Mouse (Mus musculus) myocyte (in vitro differentiated cells): ENCODE measurements around the gene Astn1. TPM values are rescaled to one million over a fixed set of nuclear protein-coding genes. Genes with fewer than 3 reads are reported as not detected.

Experiments used
- H3K27me3 ChIP-seq: one replicate; pipeline ENCODE4 v1.6.1; 2011; ENCODE audit not compliant: control insufficient read depth, insufficient read depth, insufficient read length
- H3K36me3 ChIP-seq: one replicate; pipeline ENCODE4 v1.6.1; 2011; ENCODE audit not compliant: control insufficient read depth, insufficient read depth
- H3K4me2 ChIP-seq: one replicate; pipeline ENCODE4 v1.6.1; 2011; ENCODE audit warnings: low read depth, control low read depth
- H3K4me3 ChIP-seq: one replicate; pipeline ENCODE4 v1.5.1; 2011; ENCODE audit warnings: mild to moderate bottlenecking, control low read depth, moderate library complexity
- H3K79me2 ChIP-seq: one replicate; pipeline ENCODE4 v1.6.1; 2011; ENCODE audit not compliant: control insufficient read depth, insufficient read depth
- H3ac ChIP-seq: one replicate; pipeline ENCODE4 v1.6.1; 2011; ENCODE audit not compliant: control insufficient read depth, insufficient read length
- CEBPB ChIP-seq: IDR thresholded peaks from 2 replicates; pipeline ENCODE4 v1.6.1; 2011; ENCODE audit warnings: mild to moderate bottlenecking, moderate library complexity; ENCODE audit not compliant: poor library complexity, insufficient read depth, severe bottlenecking
- E2F4 ChIP-seq: IDR thresholded peaks from one replicate; pipeline ENCODE4 v1.6.1; 2011; ENCODE audit warnings: mild to moderate bottlenecking, control low read depth, moderate library complexity; ENCODE audit not compliant: insufficient read depth
- MAX ChIP-seq: IDR thresholded peaks from one replicate; pipeline ENCODE4 v1.6.1; 2011; ENCODE audit warnings: low read depth, mild to moderate bottlenecking, control low read depth
- MYOD1 ChIP-seq, 3 experiments: IDR thresholded peaks; one replicate each; pipeline ENCODE4 v1.6.1; 2011; ENCODE audit warnings: control low read depth in 2 of 3, low read depth in 2 of 3, mild to moderate bottlenecking in 2 of 3, moderate library complexity in 1 of 3; ENCODE audit not compliant: insufficient read length in 2 of 3, control insufficient read depth in 1 of 3
- MYOG ChIP-seq, 3 experiments: IDR thresholded peaks; one replicate each; pipeline ENCODE4 v1.6.1; 2011; ENCODE audit warnings: control low read depth in 2 of 3, low read depth in 2 of 3, mild to moderate bottlenecking in 2 of 3; ENCODE audit not compliant: insufficient read length in 2 of 3, control insufficient read depth in 1 of 3, insufficient read depth in 1 of 3
- POLR2A ChIP-seq: IDR thresholded peaks from one replicate; pipeline ENCODE4 v1.6.1; 2011; ENCODE audit warnings: low read depth, mild to moderate bottlenecking, control low read depth, moderate library complexity; ENCODE audit not compliant: insufficient read length
- POLR2AphosphoS2 ChIP-seq: IDR thresholded peaks from one replicate; pipeline ENCODE4 v1.6.1; 2011; ENCODE audit warnings: low read depth, control low read depth; ENCODE audit not compliant: insufficient read length
- REST ChIP-seq: IDR thresholded peaks from one replicate; pipeline ENCODE4 v1.6.1; 2011; ENCODE audit warnings: mild to moderate bottlenecking, control low read depth, moderate library complexity; ENCODE audit not compliant: insufficient read depth, insufficient read length
- SRF ChIP-seq: IDR thresholded peaks from one replicate; pipeline ENCODE4 v1.6.1; 2011; ENCODE audit warnings: low read depth; ENCODE audit not compliant: control insufficient read depth, insufficient read length
- TCF12 ChIP-seq: IDR thresholded peaks from one replicate; pipeline ENCODE4 v1.6.1; 2011; ENCODE audit warnings: mild to moderate bottlenecking, control low read depth; ENCODE audit not compliant: poor library complexity, insufficient read depth, severe bottlenecking
- TCF3 ChIP-seq: IDR thresholded peaks from one replicate; pipeline ENCODE4 v1.6.1; 2011; ENCODE audit warnings: low read depth, control low read depth; ENCODE audit not compliant: insufficient read length
- USF1 ChIP-seq: IDR thresholded peaks from one replicate; pipeline ENCODE4 v1.6.1; 2011; ENCODE audit warnings: low read depth, mild to moderate bottlenecking, control low read depth, moderate library complexity
- polyA plus RNA-seq: library from polyadenylated mRNA; unstranded; fragments of >200 nt; fragmentation: generic; extraction: Trizol; gene quantifications from one replicate; pipeline ENCODE4 v1.2.1, GENCODE M21; 2012; ENCODE audit warnings: missing spikeins

The Astn1 gene
- polyA plus RNA-seq, 1 experiment, result not detected

- Histone ChIP-seq H3ac (no peak overlapping the region), H3K36me3 (no peaks in the 10 kb centered on the region), H3K27me3 (no peaks in the 10 kb centered on the region), H3K4me3 (no peak overlapping the region), H3K4me2 (no peak overlapping the region), H3K79me2 (no peaks in the 10 kb centered on the region)
- TF ChIP-seq CEBPB (no peak), POLR2A (no peak), E2F4 (no peak), REST (no peak), TCF12 (no peak), USF1 (no peak), MYOG (IDR thresholded peaks at IDR 0.05; ENCODE audit: control insufficient read depth in 1 of 3, insufficient read depth in 1 of 3, insufficient read length in 2 of 3, low read depth in 2 of 3) (no peak), TCF3 (no peak), MYOD1 (IDR thresholded peaks at IDR 0.05; ENCODE audit: control insufficient read depth in 1 of 3, insufficient read length in 2 of 3, low read depth in 2 of 3) (no peak), MAX (no peak), POLR2AphosphoS2 (no peak), SRF (no peak)
Observed at GRCm38 (mm10) chr1:158573168-158573567, 211.1 kb downstream of the Astn1 start.

GRCm38 (mm10) chr1:158573597-158573996 is 211.5 kb downstream of the Astn1 start:
- no peak overlapping the region for H3ac ChIP-seq
- no peak overlapping the region for H3K4me2 ChIP-seq
- no peaks in the 10 kb centered on the region for H3K79me2 ChIP-seq
- no peaks in the 10 kb centered on the region for H3K27me3 ChIP-seq
- no peak overlapping the region for H3K4me3 ChIP-seq
- no peaks in the 10 kb centered on the region for H3K36me3 ChIP-seq
- TF ChIP-seq MAX (no peak), TCF3 (no peak), MYOG (IDR thresholded peaks at IDR 0.05; ENCODE audit: control insufficient read depth in 1 of 3, insufficient read depth in 1 of 3, insufficient read length in 2 of 3, low read depth in 2 of 3) (no peak), POLR2A (no peak), MYOD1 (IDR thresholded peaks at IDR 0.05; ENCODE audit: control insufficient read depth in 1 of 3, insufficient read length in 2 of 3, low read depth in 2 of 3) (no peak), POLR2AphosphoS2 (no peak), E2F4 (no peak), SRF (no peak), REST (no peak), TCF12 (no peak), USF1 (no peak), CEBPB (no peak)

- H3K4me3 ChIP-seq, result no peak overlapping the region
Observed at GRCm38 (mm10) chr1:158575997-158576396, 213.9 kb downstream of the Astn1 start.

DNA sequence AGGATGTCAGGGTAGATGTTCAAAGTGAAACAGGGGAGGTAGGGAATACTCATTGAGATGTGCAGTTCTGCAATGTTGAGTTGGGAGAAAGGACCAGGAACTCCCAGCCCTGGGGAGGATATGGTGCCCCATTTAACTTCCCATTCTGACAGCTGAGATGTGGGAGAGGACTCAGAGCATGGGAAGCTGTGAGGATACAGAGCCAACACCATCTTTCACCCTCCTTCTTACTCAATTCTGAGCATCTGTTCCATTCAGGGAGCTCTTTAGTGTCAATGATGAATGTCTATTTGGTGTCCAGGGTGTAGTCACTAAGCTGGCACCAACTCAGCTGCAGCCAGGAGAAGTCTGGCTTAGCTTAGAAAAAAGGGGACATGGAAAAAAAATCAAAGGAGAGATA is 219.7 kb downstream of the Astn1 start:
- no peaks in the 10 kb centered on the region for H3K36me3 ChIP-seq
- TF ChIP-seq REST (no peak), POLR2AphosphoS2 (no peak), TCF3 (no peak), POLR2A (no peak), CEBPB (no peak), TCF12 (no peak), E2F4 (no peak), USF1 (no peak), MAX (no peak), SRF (no peak), MYOD1 (IDR thresholded peaks at IDR 0.05; ENCODE audit: control insufficient read depth in 1 of 3, insufficient read length in 2 of 3, low read depth in 2 of 3) (no peak), MYOG (IDR thresholded peaks at IDR 0.05; ENCODE audit: control insufficient read depth in 1 of 3, insufficient read depth in 1 of 3, insufficient read length in 2 of 3, low read depth in 2 of 3) (no peak)
- no peaks in the 10 kb centered on the region for H3K27me3 ChIP-seq
- H3K79me2 ChIP-seq, result no peaks in the 10 kb centered on the region
- no peak overlapping the region for H3K4me2 ChIP-seq
- no peak overlapping the region for H3K4me3 ChIP-seq
- no peak overlapping the region for H3ac ChIP-seq

More at GRCm38 (mm10) chr1:158575997-158576396, 213.9 kb downstream of the Astn1 start:
- H3K79me2 ChIP-seq, result no peaks in the 10 kb centered on the region
- H3ac ChIP-seq, result no peak overlapping the region
- no peaks in the 10 kb centered on the region for H3K36me3 ChIP-seq
- H3K27me3 ChIP-seq, result no peaks in the 10 kb centered on the region
- TF ChIP-seq MAX (no peak), MYOG (IDR thresholded peaks at IDR 0.05; ENCODE audit: control insufficient read depth in 1 of 3, insufficient read depth in 1 of 3, insufficient read length in 2 of 3, low read depth in 2 of 3) (no peak), SRF (no peak), USF1 (no peak), MYOD1 (IDR thresholded peaks at IDR 0.05; ENCODE audit: control insufficient read depth in 1 of 3, insufficient read length in 2 of 3, low read depth in 2 of 3) (no peak), POLR2A (no peak), TCF12 (no peak), POLR2AphosphoS2 (no peak), REST (no peak), CEBPB (no peak), E2F4 (no peak), TCF3 (no peak)
- no peak overlapping the region for H3K4me2 ChIP-seq
